Mouse (Mus musculus) megakaryocyte-erythroid progenitor cell, adult 5-6 weeks (primary cell): ENCODE measurements around the gene Nxph4. TPM values are rescaled to one million over a fixed set of nuclear protein-coding genes. Genes with fewer than 3 reads are reported as not detected.
A peak's percentile ranks its signal among the peaks of the same experiment; 100 is the strongest.

Source experiments
- ATAC-seq: replicated peaks from 2 replicates; pipeline ENCODE4 v1.8.0; 2016; ENCODE audit warnings: mild to moderate bottlenecking, inconsistent platforms; ENCODE audit not compliant: severe bottlenecking, poor library complexity, low FRiP score, low TSS enrichment
- total RNA-seq, 2 experiments: library from RNA; stranded (forward) in 1 of 2; stranded (reverse) in 1 of 2; fragments of 200-1000, 215-1000 nt in 1 of 2; fragments of >200 nt in 1 of 2; fragmentation: Nextera tagmentation in 1 of 2; gene quantifications; 2 replicates each; pipeline ENCODE4 v1.2.3; 2014 to 2017

Nxph4 gene
- total RNA-seq, 2 experiments from 2014 or later, result not detected

- ATAC-seq, result no peak
Measured at GRCm38 (mm10) chr10:127544375-127544774, 10.0 kb upstream of the Nxph4 start.

GRCm38 (mm10) chr10:127543916-127544315 is 9.6 kb upstream of the Nxph4 start:
- ATAC-seq, result no peak

- no peak for ATAC-seq
Measured at GRCm38 (mm10) chr10:127542720-127543119, 8.4 kb upstream of the Nxph4 start.

GRCm38 (mm10) chr10:127542084-127542483 is 7.7 kb upstream of the Nxph4 start:
- no peak for ATAC-seq

- no peak for ATAC-seq
Measured at GRCm38 (mm10) chr10:127541510-127541909, 7.2 kb upstream of the Nxph4 start.

GRCm38 (mm10) chr10:127537854-127538583 is 3.7 kb upstream of the Nxph4 start:
- ATAC-seq, result peak; percentile 62

GRCm38 (mm10) chr10:127536586-127537314 is 2.4 kb upstream of the Nxph4 start:
- ATAC-seq, result no peak

GRCm38 (mm10) chr10:127534929-127535384 is 598 bp upstream of the Nxph4 start:
- no peak for ATAC-seq

GRCm38 (mm10) chr10:127531548-127531947 is 2.8 kb downstream of the Nxph4 start:
- no peak for ATAC-seq

- no peak for ATAC-seq
Measured at GRCm38 (mm10) chr10:127530945-127531344, 3.4 kb downstream of the Nxph4 start.

- ATAC-seq, result no peak
Measured at GRCm38 (mm10) chr10:127527481-127527880, 6.9 kb downstream of the Nxph4 start.

GRCm38 (mm10) chr10:127526681-127527080 is 7.7 kb downstream of the Nxph4 start:
- ATAC-seq, result peak; percentile 61

GRCm38 (mm10) chr10:127526048-127526447 is 8.3 kb downstream of the Nxph4 start:
- ATAC-seq, result no peak

GRCm38 (mm10) chr10:127524646-127525255 is 9.6 kb downstream of the Nxph4 start:
- no peak for ATAC-seq

GRCm38 (mm10) chr10:127522088-127522581 is 12.2 kb downstream of the Nxph4 start, which contains the start of gene Shmt2:
Gene Shmt2, minus strand, starts transcription at chr10:127522444.
- ATAC-seq, result peak; percentile 51

GRCm38 (mm10) chr10:127521611-127522080 is 12.7 kb downstream of the Nxph4 start:
- peak; percentile 66 for ATAC-seq

GRCm38 (mm10) chr10:127520714-127521357 is 13.5 kb downstream of the Nxph4 start:
- no peak for ATAC-seq

- ATAC-seq, result no peak
Measured at GRCm38 (mm10) chr10:127519903-127520713, 14.3 kb downstream of the Nxph4 start.
